Mouse (Mus musculus): ENCODE measurements at regions not wholly inside any gene's neighbourhood (a gene's known extent, or its start where the extent isn't known, plus 50 kb on each side); places are given as distances from the start of the nearest gene placed in this dataset.

DNA sequence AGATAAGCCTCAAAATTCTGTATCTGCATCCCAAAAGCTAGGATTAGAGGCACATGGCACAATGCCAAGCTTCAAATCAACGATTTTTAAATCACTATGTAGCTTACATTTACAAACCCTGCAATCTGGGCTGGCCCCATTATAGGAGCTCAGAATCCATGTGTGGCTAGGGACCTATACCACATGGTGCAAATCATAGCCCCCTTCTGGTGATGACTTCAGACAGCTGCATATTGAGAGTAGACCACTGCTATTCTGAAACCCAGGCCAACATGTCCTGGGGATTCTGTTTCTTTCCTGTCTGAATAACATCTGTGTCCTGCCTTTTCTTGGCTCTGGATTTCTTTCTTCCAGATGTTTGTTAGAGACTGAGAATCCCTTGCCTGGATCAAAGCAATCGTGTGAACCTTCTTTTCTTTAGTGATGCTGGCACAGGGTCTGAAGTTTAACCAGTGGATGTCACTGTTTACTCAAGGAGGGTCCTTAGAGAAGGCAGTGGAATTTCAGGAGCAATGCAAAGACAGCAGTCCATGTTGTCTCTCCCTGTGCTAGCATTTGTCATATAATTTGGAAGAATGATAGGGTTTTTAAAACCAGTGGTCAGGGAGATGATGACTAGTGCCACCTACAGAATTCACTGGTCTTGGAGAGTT, 171.7 kb upstream of the Ghitm start:
- intact Hi-C loops (cut with DNase I): no loop called here
- DNase-seq (ENCODE audit: low spot score in 2 of 2): no peak

DNA sequence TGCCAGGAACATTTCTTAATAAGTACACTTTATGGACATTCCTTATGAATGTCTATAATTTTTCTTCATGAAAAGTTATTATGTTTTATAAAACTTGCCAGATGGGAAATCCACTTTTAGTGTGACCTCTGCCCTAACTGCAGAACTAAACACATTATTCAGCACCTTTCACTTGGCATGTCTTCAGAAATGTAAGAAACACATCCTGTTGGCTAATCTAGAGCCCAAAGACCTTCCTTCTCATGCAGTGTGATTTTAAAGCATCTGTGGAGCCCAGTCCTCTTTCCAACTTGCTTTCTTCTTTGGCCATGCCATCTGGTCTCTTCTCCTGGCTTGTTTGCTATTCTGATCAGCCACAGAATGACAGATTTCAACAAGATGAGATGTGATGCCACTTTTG, 163.6 kb upstream of the Ghitm start:
- intact Hi-C loops (cut with DNase I): no loop called here
- DNase-seq (ENCODE audit: low spot score in 2 of 2): no peak

DNA sequence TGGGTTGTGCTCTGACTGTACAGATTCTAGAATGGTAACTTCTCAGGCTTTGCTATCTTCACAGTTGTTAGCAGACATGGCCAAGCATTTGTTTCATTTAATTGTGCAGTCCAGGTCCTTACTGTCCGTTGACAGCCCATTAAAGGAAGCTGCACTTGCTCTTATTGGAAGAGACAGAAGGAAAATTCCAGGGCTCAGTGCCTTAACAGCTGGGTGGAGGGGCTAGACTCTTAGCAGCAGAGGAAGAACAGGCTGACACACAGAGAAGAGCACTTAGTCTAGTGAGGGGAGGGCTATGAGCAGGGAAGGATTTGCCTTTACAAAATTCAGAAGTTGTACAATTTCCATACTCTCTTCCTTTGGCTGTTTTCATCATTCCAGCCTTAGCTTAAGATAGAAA, 161.5 kb upstream of the Ghitm start:
- intact Hi-C loops (cut with DNase I): no loop called here
- DNase-seq (ENCODE audit: low spot score in 2 of 2): no peak

DNA sequence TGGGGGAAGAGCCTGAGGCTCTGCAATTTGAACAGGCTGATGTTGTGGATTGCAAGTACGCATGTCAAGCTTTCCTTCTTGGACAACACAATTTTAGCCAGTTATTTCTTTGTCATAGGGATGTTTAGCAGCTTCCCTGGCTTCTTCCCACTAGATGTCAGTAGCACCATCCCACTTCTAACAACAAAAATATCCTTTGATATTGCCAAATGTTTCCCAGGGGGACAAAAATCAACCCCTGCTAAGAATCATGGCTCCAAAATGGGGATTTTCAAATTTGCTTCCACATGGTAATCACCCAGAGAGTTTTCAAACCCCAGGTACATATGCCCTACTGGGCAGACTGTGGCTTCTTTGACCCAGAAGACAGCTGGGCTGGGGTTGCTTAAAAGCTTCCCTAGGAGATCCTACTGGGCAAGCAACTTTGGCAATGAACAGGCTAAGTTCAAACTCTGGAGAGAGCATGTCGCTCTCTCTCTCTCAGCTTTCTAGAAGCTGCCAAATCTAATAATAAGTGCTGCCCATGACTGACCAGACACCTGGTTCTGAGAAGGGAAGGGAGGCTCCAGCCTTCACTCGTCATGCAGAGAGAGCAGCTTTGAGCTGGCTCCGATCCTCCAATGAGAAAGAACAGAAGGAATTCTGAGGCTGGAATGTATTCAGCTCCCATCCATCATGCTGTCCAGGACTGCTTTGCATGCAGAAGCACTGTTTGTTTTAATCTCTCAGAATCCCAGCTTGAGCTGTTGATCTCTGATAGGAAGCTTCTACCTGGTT, 157.2 kb upstream of the Ghitm start:
- intact Hi-C loops (cut with DNase I): no loop called here
- no peak for DNase-seq (ENCODE audit: low spot score in 2 of 2)

DNA sequence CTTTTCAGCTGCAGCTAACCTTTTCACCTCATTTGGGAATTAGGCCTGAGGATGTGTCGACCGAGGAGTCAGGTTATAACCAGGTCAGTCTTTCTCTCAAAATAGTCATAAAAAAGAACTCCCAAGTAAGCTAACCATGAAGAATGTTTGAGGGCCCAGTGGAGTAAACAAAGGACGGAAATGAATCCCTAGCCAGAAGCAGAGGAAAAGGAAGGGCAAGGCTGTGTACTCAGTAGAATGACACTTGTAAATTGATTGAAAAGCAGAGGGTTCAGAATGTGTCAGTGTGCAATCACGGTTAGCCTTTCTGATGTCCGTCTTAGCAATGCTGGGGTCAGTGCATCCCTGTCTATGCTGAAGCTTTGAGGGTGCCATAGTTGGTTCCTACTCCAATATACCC, 149.3 kb upstream of the Ghitm start:
- intact Hi-C loops (cut with DNase I): no loop called here

DNA sequence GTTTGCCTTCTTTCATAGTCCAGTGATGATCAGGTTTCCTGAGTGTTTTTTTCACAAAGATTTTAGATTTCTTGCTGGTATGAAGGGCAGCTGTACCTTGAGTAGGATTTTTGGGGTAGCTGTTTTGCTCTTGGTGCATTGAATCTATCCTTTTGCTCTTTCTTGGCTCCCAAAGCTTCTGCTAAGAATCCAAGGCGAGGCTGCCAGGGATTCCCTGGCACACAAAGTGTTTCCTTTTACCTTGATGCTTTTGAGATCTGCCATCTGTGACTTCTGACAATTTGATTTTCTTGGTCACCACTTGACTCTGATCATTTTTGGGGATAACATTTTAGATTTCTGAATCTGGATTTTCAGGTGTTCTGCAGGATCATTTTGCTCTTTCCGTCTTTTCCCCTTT, 144.3 kb upstream of the Ghitm start:
- no peak for DNase-seq (ENCODE audit: low spot score in 2 of 2)
- intact Hi-C loops (cut with DNase I): no loop called here

More for the DNA sequence above, 149.3 kb upstream of the Ghitm start:
- no peak for DNase-seq (ENCODE audit: low spot score in 2 of 2)

DNA sequence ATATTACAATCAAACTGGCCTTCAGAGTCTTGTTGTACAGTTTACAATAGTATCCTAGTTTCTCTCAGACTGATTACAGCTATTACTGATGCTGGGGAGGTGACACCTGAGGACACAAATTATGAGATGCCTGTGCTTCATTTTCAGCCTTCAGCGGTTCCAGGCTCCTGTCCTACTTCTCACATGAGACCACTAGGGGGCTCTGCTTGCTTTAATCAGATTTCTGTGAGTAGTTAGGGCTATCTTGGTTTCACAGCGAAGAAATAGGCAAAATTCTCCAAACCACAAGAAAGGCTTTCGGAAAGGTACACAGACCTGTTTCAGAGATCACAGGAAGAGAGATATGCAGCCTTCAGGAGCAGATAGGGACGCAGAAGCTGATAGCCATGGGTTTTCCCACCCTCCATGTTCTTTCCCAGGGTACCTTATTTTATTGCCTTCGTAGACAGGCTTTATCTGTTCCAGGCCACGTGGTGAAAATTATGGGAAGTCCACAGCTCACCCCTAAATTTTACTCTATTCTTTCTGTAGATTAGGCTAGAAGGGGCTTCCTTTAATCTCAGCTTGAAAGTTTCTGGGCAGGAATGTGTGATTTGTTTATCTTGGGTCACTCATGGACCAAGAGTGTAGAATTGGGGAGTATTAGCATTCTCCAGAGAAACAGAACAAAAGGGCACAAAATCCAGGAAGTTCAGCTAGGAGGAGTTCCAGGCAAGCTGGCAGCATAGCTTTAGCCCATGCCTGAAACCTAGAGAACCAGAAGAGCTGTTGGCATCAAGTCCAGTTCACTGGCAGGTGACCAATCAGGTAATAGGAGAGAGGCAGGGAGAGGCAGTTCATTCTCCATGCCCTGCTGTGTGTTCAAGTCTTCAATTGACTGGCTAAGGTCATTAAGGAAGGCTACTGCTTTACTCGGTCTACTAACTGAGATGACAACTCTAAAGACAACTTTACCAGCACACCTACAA, 141.9 kb upstream of the Ghitm start:
- intact Hi-C loops (cut with DNase I): no loop called here
- peak; percentile 62 to 65 for DNase-seq (ENCODE audit: low spot score in 2 of 2)

DNA sequence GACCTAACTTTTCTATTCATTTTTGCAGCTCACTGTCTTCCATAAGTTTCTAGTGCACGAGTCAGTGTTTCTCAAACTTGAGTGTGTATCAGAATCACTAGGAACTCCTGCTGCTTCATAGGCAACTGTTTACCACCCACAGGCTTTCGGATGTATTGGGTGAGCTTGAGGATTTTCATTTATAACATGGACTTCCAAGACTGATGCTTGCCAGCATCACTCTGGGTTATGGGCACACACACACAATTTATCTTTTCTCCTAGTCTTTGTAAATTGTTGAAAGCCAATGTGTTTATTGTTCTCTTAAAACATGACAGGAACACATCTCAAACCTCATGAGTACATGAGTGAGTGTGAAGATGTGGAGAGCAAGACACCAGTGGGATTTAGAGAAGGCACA, 137.0 kb upstream of the Ghitm start:
- intact Hi-C loops (cut with DNase I): no loop called here
- no peak for DNase-seq (ENCODE audit: low spot score in 2 of 2)

DNA sequence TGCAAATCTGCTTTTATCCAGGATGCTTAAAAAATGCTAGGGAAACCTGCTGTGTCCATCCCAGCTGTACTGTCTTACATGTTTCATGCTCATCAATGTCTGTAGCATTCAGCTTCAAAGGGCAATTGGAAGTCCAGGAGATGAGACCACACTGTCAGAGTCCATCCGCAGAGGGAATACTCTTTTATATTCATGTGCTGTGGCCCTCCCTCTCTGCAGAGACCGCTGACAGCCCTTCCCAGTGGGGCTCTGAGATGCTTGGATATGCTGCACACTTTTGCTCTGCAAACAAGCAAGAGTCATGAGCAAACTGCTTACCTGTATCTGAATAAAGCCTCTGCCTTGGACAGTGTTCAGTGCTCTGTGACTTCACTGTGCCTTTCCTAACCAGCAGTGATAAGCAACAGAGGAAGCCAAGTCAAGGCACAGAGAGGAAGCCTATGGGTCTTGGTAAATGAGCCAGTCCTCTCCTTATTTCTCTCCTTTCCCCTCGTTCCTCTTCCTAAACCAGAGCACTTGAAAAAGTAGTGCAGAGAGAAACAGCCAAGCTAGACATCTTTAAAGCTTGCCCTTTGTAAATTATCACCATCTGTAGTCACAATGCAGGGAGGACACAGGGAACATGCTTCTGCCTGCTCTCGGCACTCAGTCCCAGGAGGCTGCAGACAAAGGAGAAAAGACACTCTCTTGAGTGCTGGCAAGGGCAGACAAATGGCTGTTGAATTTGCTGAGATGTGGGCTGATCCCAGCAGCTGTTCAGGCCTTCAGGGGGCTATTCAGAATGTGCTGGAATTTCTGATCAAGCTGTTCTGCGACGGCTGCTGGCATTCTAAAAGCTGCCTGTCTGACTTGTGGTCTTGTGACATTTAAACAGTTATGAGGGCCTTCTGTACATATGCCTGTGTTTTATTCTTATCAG, 136.2 kb upstream of the Ghitm start:
- DNase-seq (ENCODE audit: low spot score in 2 of 2): peak in 1 of 2 experiments; percentile 12
- intact Hi-C loops (cut with DNase I): no loop called here

DNA sequence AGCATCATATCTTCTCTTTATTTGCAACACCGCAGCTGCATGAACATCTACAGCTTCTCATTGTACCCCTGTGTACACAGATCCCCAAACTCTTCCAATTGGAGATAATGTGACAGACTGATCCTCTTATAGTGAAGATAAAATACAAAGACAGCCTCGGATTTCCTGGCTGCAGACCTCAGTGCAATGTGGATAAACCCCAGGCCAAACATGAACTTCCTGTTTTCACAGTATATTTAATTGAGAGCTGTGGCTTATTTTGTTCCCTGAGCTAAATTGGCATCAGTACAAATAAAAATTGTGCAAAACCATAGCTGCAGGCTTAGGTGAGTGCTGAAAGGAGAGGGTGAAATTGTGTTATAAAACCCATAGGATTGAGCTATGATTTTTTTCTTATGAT, 134.8 kb upstream of the Ghitm start:
- DNase-seq (ENCODE audit: low spot score in 2 of 2): no peak
- intact Hi-C loops (cut with DNase I): no loop called here

DNA sequence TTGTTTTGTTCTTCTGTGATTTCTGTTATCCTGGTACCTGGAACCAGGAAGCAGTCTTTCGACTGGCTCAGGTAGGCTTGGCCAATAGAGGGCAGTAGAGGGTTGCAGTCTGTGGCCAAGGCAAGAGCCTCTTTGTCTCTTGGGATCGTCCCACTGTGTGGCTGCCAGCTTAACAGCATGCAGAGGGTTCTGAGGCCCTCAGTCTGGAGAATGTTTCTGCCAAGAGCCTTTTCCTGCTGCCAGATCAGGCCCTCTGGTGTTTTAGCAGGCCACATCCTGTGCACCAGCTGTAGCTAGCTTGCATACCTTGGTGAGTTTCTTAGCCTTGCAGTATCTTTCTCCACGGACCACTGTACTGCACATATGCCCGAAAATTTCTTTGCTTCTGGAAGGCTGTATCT, 103.6 kb upstream of the Ghitm start:
- DNase-seq (ENCODE audit: low spot score in 2 of 2): peak; percentile 72 to 75
- intact Hi-C loops (cut with DNase I): no loop called here

DNA sequence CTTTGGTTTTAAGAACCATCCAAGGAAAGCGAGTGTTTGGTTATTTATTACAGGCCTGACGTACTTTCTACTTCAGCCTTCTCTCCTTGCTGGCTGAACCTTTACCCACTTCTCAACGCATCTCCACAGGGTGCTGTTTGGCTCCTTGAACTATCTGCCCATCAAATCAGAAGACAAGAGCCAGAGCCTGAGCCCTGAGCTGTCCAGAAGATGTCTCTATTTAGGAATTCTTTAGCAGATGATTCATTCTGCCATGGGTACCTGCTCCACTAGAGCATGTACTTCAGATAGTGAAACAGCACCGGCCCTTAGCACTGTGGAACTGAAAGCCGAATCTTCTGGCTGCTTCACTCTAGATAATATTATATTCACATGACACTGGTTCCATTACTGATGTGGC, 102.1 kb upstream of the Ghitm start:
- intact Hi-C loops (cut with DNase I): no loop called here
- no peak for DNase-seq (ENCODE audit: low spot score in 2 of 2)

DNA sequence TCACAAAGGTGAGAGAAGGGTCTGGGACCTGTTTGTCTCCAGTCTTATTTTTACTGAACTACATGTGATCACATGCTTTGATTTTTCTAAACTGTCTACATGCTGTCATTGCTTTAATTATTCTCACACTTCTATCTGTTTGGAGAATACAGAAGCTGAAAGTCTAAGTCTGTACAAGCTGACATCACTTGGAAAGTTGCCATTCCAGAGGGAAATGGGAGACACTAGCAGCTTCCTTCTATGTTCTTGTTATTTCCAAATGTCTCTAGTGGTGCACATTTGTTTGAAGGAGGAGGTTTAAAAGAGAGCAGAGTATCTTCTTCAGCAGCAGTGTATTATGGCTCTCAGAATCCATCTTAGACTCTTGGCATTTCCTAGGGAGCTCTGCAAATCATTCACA, 73.2 kb upstream of the Ghitm start:
- peak; percentile 12 to 61 for DNase-seq (ENCODE audit: low spot score in 2 of 2)
- intact Hi-C loops (cut with DNase I): no loop called here

DNA sequence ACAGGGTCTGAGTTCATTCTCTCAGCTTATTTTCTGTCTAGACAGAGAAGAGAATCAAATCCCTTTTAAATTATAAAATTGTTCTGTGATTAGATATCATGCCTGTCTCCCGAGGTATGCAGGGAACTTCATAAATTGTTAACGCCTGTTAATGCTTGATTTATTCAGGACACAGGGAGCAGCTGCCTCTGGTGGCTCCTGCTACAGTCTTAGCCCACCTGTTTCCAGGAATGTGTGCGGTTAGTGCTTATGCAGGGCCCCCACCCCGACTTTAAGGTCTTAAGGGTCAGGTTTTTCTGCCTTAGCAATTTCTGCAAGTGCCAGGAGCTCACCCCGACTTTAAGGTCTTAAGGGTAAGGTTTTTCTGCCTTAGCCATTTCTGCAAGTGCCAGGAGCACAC, 54.7 kb upstream of the Ghitm start:
- DNase-seq (ENCODE audit: low spot score in 2 of 2): no peak
- intact Hi-C loops (cut with DNase I): no loop called here

Data from left cerebral cortex, postnatal 14 days (tissue).